Mouse (Mus musculus) testis, adult 2 months (tissue): ENCODE measurements around the gene Gdpd5. TPM values are rescaled to one million over a fixed set of nuclear protein-coding genes. Genes with fewer than 3 reads are reported as not detected.

Experiments
- H3K27ac ChIP-seq: fragments of 200-500 bp; 2 replicates; pipeline ENCODE4 v1.5.1; 2012; ENCODE audit warnings: low read depth, low read length; ENCODE audit not compliant: control insufficient read depth, insufficient read depth
- H3K27me3 ChIP-seq: fragments of 200-500 bp; 2 replicates; pipeline ENCODE4 v1.6.1; 2012; ENCODE audit warnings: mild to moderate bottlenecking, low read length, moderate library complexity; ENCODE audit not compliant: control insufficient read depth, insufficient read depth
- H3K36me3 ChIP-seq: fragments of 200-500 bp; 2 replicates; pipeline ENCODE4 v1.6.1; 2012; ENCODE audit warnings: mild to moderate bottlenecking, low read length; ENCODE audit not compliant: control insufficient read depth, insufficient read depth
- H3K4me1 ChIP-seq: fragments of 200-500 bp; 2 replicates; pipeline ENCODE4 v1.6.1; 2012; ENCODE audit warnings: low read length; ENCODE audit not compliant: control insufficient read depth, insufficient read depth
- H3K4me3 ChIP-seq: fragments of 200-500 bp; 2 replicates; pipeline ENCODE4 v1.5.1; 2012; ENCODE audit warnings: low read depth, mild to moderate bottlenecking, low read length, moderate library complexity, mixed read lengths; ENCODE audit not compliant: control insufficient read depth
- CTCF ChIP-seq: fragments of 200-500 bp; IDR thresholded peaks from 2 replicates; pipeline ENCODE4 v1.5.1; 2012; ENCODE audit warnings: low read depth, mild to moderate bottlenecking, inconsistent platforms, low read length, moderate library complexity; ENCODE audit not compliant: control insufficient read depth, insufficient read depth, insufficient replicate concordance
- POLR2A ChIP-seq: fragments of 200-500 bp; IDR thresholded peaks from 2 replicates; pipeline ENCODE4 v1.6.1; 2012; ENCODE audit warnings: low read depth, mild to moderate bottlenecking, inconsistent platforms, low read length, moderate library complexity; ENCODE audit not compliant: control insufficient read depth
- polyA plus RNA-seq: library from polyadenylated mRNA; depleted of rRNA; stranded (reverse); fragments of >200 nt; gene quantifications from 2 replicates; pipeline ENCODE4 v1.2.3, GENCODE M21; 2012; rRNA removed

Gdpd5 gene
- polyA plus RNA-seq = 9.9 and 11.1 TPM in 2 replicates

DNA sequence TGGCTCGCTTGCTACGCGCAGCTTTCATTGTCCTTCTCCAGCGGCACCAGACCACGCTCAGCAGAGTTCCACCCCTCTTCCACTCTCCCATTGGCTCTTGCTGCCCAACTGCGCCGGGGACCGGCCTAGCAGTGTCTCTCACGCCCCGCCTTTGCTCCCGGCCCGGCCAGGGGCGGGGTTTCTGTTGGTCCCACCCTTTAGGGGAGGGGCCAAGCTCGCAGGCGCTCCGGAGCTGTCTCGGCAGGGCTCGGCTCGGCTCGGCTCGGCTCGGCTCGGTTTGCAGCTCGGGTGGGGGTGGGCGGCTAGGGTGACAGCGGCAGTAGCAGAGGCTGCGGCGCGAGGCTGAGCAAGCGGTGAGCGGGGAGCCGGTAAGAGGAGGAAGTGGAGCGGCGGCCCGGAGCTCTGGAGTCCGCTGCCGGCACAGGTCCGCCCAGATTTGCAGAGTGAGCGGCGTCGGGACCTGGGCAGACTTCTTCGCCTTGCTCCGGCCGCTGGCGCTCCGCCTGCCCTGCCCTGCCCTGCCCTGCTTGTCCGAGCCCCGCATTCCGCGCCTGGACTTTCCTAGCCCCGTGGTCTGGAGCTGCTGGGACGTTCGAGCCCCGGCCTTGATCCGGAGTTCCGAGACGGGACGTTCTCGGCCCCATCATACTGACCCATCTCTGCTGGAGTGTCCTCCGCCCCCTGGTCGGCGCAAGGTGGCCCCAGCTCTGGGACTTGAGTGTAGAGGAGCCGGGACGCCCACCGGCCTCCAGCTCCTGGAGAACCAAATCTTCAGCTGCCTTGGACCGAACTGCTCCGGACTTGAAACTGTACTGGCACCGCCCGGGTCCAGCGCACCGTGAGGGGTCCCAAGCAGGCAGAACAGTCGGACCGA lies at the start of gene Gdpd5:
Gene Gdpd5 (plus strand): TSS at position 201 of the 874 bp plus-strand sequence.
- Histone ChIP-seq H3K36me3 (no peaks in the 10 kb centered on the region), H3K27me3 (no peaks in the 10 kb centered on the region), H3K27ac (peak within 1 kb of the TSS; percentile 73), H3K4me3 (peak within 1 kb of the TSS; percentile 73), H3K4me1 (peaks cover 16% of the 10 kb centered on the region)
- TF ChIP-seq CTCF (no peak), POLR2A (peak; percentile 38)

GRCm38 (mm10) chr7:99332774-99333480 lies 48.3 kb upstream of the Gdpd5 start:
- Histone ChIP-seq H3K27ac (no peak overlapping the region), H3K4me3 (no peak overlapping the region), H3K36me3 (no peaks in the 10 kb centered on the region)

DNA sequence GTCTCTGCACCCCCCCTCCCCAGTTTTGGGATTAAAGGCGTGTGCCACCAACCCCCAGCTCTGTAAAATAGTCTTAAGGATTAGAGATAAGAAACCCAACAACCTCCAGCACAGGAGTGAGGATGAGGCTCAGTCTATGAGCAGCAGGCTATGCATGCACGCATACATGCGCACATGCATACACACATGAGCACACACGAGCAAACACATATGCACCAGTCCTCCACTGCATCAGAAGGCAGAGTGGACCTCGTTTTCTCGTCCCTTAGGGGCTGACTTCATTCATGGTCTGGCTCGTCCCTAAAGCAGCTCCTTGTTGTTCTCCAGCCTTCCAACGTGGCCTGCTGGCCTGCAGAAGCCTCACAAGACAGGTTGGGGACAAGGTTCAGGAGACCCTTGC lies 40.5 kb upstream of the Gdpd5 start:
- peaks cover 4% of the 10 kb centered on the region for H3K4me1 ChIP-seq
- H3K36me3 ChIP-seq = no peaks in the 10 kb centered on the region
- no peaks in the 10 kb centered on the region for H3K27me3 ChIP-seq
- no peak overlapping the region for H3K27ac ChIP-seq
- no peak for TF ChIP-seq POLR2A
- no peak for TF ChIP-seq CTCF
- H3K4me3 ChIP-seq = no peak overlapping the region

More at GRCm38 (mm10) chr7:99332774-99333480, 48.3 kb upstream of the Gdpd5 start:
- TF ChIP-seq CTCF (peak; percentile 82; the same call in 1 of the 2 replicates), POLR2A (no peak)
- Histone ChIP-seq H3K4me1 (no peaks in the 10 kb centered on the region), H3K27me3 (no peaks in the 10 kb centered on the region)

- Histone ChIP-seq H3K27me3 (no peaks in the 10 kb centered on the region), H3K27ac (no peak overlapping the region), H3K36me3 (no peaks in the 10 kb centered on the region), H3K4me3 (no peak overlapping the region), H3K4me1 (peaks cover 4% of the 10 kb centered on the region)
- no peak for TF ChIP-seq CTCF
- TF ChIP-seq POLR2A = no peak
Measured at GRCm38 (mm10) chr7:99343577-99343976, 37.6 kb upstream of the Gdpd5 start.

GRCm38 (mm10) chr7:99347268-99347667 lies 33.9 kb upstream of the Gdpd5 start:
- Histone ChIP-seq H3K4me1 (peaks cover 9% of the 10 kb centered on the region), H3K4me3 (no peak overlapping the region), H3K36me3 (no peaks in the 10 kb centered on the region), H3K27me3 (no peaks in the 10 kb centered on the region), H3K27ac (no peak overlapping the region)
- TF ChIP-seq CTCF (no peak), POLR2A (no peak)

DNA sequence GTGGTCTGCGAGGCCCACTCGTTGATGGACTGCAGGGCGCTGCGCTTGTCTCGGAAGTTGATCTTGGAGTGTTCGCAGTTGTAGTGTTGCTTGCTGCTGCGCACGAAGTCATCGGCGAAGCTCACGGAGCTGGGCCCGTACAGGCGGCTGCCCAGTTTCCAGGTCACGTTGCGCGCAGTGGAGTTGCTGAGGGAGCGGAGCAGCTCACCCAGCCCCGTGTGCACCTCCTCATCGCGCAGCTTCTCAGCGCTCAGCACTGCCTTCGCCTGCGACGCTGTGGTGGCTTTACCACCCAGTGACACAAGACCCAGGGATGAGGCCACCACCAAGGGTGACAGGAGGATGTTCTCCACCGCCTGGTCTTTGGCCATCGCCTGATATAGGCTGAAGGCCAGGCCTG lies 32.3 kb upstream of the Gdpd5 start:
- no peaks in the 10 kb centered on the region for H3K36me3 ChIP-seq

More for the DNA sequence above, 32.3 kb upstream of the Gdpd5 start:
- H3K27me3 ChIP-seq = no peaks in the 10 kb centered on the region; the same call in 1 of the 2 replicates
- peak overlapping the region; percentile 61 for H3K4me3 ChIP-seq
- peaks cover 17% of the 10 kb centered on the region for H3K4me1 ChIP-seq
- no peak overlapping the region for H3K27ac ChIP-seq
- TF ChIP-seq CTCF (no peak), POLR2A (no peak)
